Mouse (Mus musculus) telencephalon, adult 2 months (tissue): ENCODE measurements at regions not wholly inside any gene's neighbourhood (a gene's known extent, or its start where the extent isn't known, plus 50 kb on each side); places are given as distances from the start of the nearest gene placed in this dataset.
A peak's percentile ranks its signal among the peaks of the same experiment; 100 is the strongest.

ENCODE experiments used
- DNase-seq: peaks from one replicate; pipeline ENCODE4 v3.0.0-alpha.2; 2011; ENCODE audit warnings: low read depth, low spot score

DNA sequence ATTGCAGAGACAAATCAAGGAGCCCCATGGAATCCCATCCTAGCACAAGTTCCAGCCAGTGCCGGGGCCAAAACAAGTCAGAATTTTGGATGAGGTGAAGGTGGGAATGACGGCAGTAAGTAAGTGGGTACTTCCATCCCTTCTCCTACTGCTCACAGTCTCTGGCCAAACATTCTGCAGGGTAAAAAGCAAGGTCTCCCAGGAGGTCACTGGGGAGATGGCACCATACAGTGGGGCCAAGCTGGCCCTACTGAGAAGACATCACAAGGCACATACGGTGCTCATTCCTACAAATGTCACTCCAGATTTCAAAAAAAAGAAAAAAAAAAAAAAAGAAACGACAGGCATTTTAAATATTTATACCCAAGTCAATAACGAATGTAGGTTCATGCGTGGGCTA is 129.6 kb downstream of the Ddx11 start:
- DNase-seq, result no peak

DNA sequence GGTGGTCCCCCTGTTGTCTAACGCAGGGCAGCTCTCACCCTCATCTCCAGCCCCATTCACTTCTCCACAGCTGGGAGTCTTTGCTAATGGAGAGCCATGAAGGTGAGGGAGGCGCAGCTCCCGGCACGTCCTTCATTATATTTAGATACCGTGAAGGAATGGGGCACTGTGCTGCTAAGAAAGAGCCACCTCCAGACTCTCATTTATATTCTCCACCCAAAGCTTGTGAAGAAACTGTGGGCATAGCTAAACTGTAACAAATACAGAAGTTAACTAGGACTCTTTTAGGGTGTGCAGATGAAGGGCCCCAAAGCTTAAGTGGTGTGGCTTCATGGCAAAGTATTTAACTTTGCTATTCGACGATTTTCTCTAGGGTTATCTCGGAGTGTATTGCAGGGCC is 136.4 kb downstream of the Ddx11 start:
- peak; percentile 55 for DNase-seq

DNA sequence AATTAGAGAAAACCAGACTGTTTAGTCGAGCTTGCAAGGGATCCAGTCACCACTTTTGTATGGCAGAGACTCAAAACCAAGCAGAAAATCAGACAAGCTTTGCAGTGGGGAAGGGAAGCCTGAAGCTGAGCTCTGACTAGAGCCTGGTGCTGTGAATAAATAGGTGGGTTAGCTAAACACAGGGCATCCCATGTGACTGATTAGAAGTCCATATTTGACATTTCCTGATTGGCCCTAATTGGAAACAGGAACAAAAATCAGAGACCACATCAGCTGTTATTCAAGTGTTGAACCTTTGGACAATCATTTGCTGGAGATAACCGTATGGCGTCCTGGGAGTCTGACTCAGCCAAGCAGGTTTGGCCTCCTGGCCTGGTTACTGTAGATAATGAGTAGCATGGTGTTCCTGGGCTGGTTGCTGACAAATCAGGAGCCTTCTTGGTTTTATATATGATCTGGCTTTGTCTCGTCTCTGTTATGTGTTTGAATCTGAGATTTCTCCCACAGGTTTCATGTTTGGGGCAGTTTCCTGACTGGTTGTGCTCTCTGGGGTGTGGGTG is 139.4 kb downstream of the Ddx11 start:
- no peak for DNase-seq

DNA sequence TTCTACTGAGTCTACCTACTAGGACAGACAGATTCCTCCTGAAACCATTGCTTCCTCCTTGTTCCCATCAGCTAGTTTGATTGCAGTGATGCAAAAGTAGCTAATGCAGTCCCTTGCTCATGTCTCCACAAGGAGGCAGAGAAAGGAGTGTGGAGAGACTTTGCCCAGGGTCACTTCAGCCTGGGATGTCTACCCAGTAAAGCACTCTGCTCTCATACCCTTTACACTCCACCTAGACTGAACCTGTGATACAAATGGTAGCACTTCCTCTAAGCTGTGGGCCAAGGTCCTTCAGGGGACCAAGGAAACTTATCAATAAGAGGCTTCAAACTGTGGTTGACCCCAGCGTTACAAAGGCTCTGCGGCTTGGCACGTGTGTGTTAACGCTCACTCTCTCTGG is 140.1 kb downstream of the Ddx11 start:
- no peak for DNase-seq

DNA sequence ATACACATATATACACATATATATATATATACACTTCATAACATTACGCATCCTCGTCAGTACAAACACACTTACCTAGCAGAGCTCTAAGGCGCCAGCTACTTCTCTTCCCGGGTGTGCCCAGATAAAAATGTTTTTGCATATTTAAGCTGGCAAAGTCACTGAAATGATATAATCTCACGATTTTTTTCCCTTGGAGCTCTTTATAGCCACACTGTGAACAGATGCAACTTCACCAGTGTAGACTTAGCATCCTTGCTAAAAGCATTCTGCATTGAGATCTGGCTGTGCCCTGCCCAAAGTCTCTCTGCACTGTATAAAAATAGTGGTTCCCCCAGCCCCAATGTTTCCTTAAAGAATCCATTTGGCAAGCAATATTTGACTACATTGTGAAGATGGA is 143.5 kb downstream of the Ddx11 start:
- DNase-seq, result peak; percentile 85

DNA sequence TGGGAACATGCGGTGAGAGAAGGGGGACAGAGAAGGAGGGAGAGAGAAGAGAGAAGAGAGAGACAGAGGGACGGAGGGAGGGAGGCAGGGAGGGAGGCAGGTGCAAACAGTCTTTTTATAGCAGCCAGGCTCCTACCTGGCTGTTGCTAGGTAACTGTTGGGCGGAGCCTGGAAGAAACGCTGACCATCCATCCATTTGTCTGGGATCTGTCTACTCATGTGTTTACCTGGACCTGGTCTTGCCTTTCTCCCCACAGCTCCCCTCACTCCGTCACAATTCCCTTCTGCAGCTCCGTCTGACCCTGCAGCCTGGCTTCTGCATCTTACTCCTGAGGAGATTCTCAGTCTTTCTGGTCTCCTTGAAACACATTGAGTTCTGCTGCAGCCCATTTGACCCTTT is 144.5 kb downstream of the Ddx11 start:
- no peak for DNase-seq

DNA sequence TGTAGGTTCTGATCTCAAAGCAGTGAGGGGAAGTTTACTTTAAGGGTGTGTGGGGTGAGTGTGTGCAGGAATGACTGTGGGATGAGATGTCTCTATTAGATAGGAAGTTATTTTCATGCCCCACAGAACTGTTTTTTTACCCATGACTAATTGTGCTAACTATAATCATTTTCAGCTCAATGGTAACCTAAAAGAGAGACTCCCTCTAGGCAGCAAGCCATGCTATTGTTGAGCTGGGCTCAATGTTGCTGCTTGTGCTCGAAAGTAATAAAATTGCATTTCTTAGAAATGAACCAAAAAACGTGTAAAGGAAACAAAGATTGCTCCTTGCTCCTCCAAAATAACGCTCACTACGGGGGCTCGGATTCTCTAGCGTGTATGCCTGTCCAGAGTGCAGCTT is 146.2 kb downstream of the Ddx11 start:
- DNase-seq, result no peak

DNA sequence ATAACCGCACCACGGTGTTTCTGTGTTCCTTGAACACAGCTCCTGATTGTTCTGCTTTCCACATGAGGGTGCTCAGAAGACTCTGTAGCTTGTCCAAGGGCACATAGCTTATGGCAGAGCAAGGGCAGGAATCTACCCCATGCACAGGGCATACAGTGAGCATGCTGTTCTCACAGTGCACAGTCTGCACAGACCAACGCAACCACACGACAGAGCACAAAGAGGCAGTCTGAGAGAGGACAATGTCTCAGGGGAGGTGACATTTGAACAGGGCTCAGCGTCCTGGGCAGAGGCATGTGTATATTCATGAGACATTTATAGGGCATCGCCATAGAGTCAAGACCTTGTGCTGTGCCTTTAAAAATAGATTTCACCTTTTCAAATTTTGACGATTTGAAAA is 148.6 kb downstream of the Ddx11 start:
- DNase-seq, result no peak

DNA sequence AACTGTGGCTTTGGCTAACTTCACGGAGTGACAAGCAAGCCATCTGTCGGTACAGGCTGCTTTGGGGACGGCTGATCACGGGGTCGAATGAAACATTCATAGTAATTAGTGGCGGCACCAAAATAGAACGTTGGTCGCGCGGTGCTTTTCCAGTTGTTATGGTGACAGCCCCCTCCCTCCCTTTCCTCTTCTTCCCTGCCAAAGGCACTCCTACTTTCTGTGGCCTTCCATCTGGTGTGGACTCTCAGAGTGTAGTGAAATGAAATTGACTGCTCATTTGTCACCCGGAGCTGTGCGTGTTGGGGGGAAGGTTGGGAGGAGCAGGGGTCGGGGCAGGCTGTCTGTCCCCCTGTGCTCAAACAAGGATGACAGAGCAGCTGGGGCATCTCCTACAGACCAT is 153.5 kb downstream of the Ddx11 start:
- peak; percentile 85 for DNase-seq

DNA sequence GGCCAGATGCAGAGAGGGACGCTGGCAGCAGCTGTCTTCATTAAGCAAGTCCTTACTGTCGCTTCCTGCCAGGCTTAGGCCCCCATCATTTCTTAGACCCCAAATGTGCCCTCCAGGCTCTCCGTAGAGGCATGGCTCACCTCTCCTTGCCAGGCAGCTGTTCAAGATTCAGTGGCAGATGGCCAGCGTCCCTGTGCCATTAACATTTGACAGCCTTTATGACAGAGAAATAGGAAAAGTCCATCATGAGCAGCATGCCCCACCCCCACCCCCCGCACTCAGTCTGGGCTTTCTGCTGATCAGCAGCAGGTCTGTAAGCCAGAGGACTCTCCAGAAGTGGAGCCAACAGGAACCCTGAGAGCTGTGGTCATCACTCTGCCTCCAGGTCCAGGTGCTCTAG is 154.7 kb downstream of the Ddx11 start:
- DNase-seq, result no peak

DNA sequence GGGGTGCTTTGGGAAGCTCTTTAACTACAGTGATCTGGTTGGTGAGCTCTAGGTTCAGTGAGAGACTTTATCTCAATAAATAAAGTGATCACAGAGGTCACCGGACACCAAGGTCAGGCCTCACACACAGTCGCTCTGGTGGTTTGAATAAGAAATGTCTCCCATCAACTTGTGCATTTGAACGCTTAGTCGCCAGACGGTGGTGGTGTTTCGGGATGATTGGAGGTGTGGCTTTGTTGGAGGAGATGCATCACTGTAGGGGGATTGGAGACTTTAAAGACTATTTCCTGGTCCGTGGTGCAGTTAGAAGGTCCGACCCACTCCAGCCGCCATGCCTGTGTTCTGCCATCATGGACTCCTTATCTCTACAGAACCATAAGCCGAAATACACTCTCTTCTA is 162.0 kb downstream of the Ddx11 start:
- DNase-seq, result no peak
